Mouse (Mus musculus): Measurements from ENCODE around the gene Rab15. TPM values are rescaled to one million over a fixed set of nuclear protein-coding genes. Genes with fewer than 3 reads are reported as not detected.

Rab15 gene
- polyA plus RNA-seq, 1 experiment = 0.89 TPM

- no peaks in the 10 kb centered on the region for H3K36me3 ChIP-seq (ENCODE audit: control insufficient read depth, insufficient read depth, low read length)
- H3K27me3 ChIP-seq (ENCODE audit: control insufficient read depth, insufficient read depth, low read length) = peaks cover 7% of the 10 kb centered on the region
- H3K4me3 ChIP-seq (ENCODE audit: extremely low read depth, insufficient read depth, insufficient read length) = no peak overlapping the region
- WGBS = 85% methylated on average over 6 of the region's 6 CpGs
- H3K4me1 ChIP-seq (ENCODE audit: control insufficient read depth, insufficient read depth, insufficient read length) = no peaks in the 10 kb centered on the region; the same call in 1 of the 2 replicates
- TF ChIP-seq POLR2A (IDR thresholded peaks at IDR 0.05; ENCODE audit: low read depth, low read length) (no peak), CTCF (IDR thresholded peaks at IDR 0.05; ENCODE audit: extremely low read depth, insufficient read depth, insufficient read length, insufficient replicate concordance) (no peak)
- DNase-seq (ENCODE audit: low read depth in 1 of 2, low spot score in 2 of 2) = no peak
- H3K27ac ChIP-seq (ENCODE audit: insufficient read depth, low read length) = no peak overlapping the region
These were observed 2.9 kb downstream of the Rab15 start for GRCm38 (mm10) chr12:76819816-76820215.

GRCm38 (mm10) chr12:76818908-76819307 lies 3.8 kb downstream of the Rab15 start:
- 92% methylated on average over 9 of the region's 9 CpGs for WGBS
- Histone ChIP-seq H3K27ac (ENCODE audit: insufficient read depth, low read length) (no peak overlapping the region), H3K4me1 (ENCODE audit: control insufficient read depth, insufficient read depth, insufficient read length) (no peaks in the 10 kb centered on the region; the same call in 1 of the 2 replicates), H3K4me3 (ENCODE audit: extremely low read depth, insufficient read depth, insufficient read length) (no peak overlapping the region), H3K36me3 (ENCODE audit: control insufficient read depth, insufficient read depth, low read length) (no peaks in the 10 kb centered on the region), H3K27me3 (ENCODE audit: control insufficient read depth, insufficient read depth, low read length) (peaks cover 7% of the 10 kb centered on the region)
- TF ChIP-seq CTCF (IDR thresholded peaks at IDR 0.05; ENCODE audit: extremely low read depth, insufficient read depth, insufficient read length, insufficient replicate concordance) (no peak), POLR2A (IDR thresholded peaks at IDR 0.05; ENCODE audit: low read depth, low read length) (no peak)
- no peak for DNase-seq (ENCODE audit: low read depth in 1 of 2, low spot score in 2 of 2)

GRCm38 (mm10) chr12:76818120-76818519 lies 4.6 kb downstream of the Rab15 start:
- no peak for DNase-seq (ENCODE audit: low read depth in 1 of 2, low spot score in 2 of 2)
- Histone ChIP-seq H3K36me3 (ENCODE audit: control insufficient read depth, insufficient read depth, low read length) (no peaks in the 10 kb centered on the region), H3K27ac (ENCODE audit: insufficient read depth, low read length) (no peak overlapping the region), H3K4me3 (ENCODE audit: extremely low read depth, insufficient read depth, insufficient read length) (no peak overlapping the region), H3K4me1 (ENCODE audit: control insufficient read depth, insufficient read depth, insufficient read length) (no peaks in the 10 kb centered on the region; the same call in 1 of the 2 replicates), H3K27me3 (ENCODE audit: control insufficient read depth, insufficient read depth, low read length) (peaks cover 7% of the 10 kb centered on the region)
- TF ChIP-seq CTCF (IDR thresholded peaks at IDR 0.05; ENCODE audit: extremely low read depth, insufficient read depth, insufficient read length, insufficient replicate concordance) = no peak
- no peak for TF ChIP-seq POLR2A (IDR thresholded peaks at IDR 0.05; ENCODE audit: low read depth, low read length)
- WGBS = 89% methylated on average over 4 of the region's 4 CpGs

GRCm38 (mm10) chr12:76817176-76817575 lies 5.5 kb downstream of the Rab15 start:
- peaks cover 3% of the 10 kb centered on the region for H3K27me3 ChIP-seq (ENCODE audit: control insufficient read depth, insufficient read depth, low read length)
- no peak overlapping the region for H3K4me3 ChIP-seq (ENCODE audit: extremely low read depth, insufficient read depth, insufficient read length)
- WGBS = 71% methylated on average over 4 of the region's 4 CpGs
- no peak overlapping the region for H3K27ac ChIP-seq (ENCODE audit: insufficient read depth, low read length)
- H3K36me3 ChIP-seq (ENCODE audit: control insufficient read depth, insufficient read depth, low read length) = no peaks in the 10 kb centered on the region
- H3K4me1 ChIP-seq (ENCODE audit: control insufficient read depth, insufficient read depth, insufficient read length) = no peaks in the 10 kb centered on the region; the same call in 1 of the 2 replicates
- TF ChIP-seq CTCF (IDR thresholded peaks at IDR 0.05; ENCODE audit: extremely low read depth, insufficient read depth, insufficient read length, insufficient replicate concordance) (no peak), POLR2A (IDR thresholded peaks at IDR 0.05; ENCODE audit: low read depth, low read length) (no peak)
- no peak for DNase-seq (ENCODE audit: low read depth in 1 of 2, low spot score in 2 of 2)

GRCm38 (mm10) chr12:76816720-76817119 lies 6.0 kb downstream of the Rab15 start:
- TF ChIP-seq CTCF (IDR thresholded peaks at IDR 0.05; ENCODE audit: extremely low read depth, insufficient read depth, insufficient read length, insufficient replicate concordance) (no peak), POLR2A (IDR thresholded peaks at IDR 0.05; ENCODE audit: low read depth, low read length) (no peak)
- Histone ChIP-seq H3K4me1 (ENCODE audit: control insufficient read depth, insufficient read depth, insufficient read length) (no peaks in the 10 kb centered on the region), H3K36me3 (ENCODE audit: control insufficient read depth, insufficient read depth, low read length) (no peaks in the 10 kb centered on the region), H3K4me3 (ENCODE audit: extremely low read depth, insufficient read depth, insufficient read length) (no peak overlapping the region), H3K27me3 (ENCODE audit: control insufficient read depth, insufficient read depth, low read length) (no peaks in the 10 kb centered on the region; the same call in 1 of the 2 replicates), H3K27ac (ENCODE audit: insufficient read depth, low read length) (no peak overlapping the region)
- DNase-seq (ENCODE audit: low read depth in 1 of 2, low spot score in 2 of 2) = no peak
- 35% methylated on average over 4 of the region's 4 CpGs for WGBS

GRCm38 (mm10) chr12:76814120-76814519 lies 8.6 kb downstream of the Rab15 start:
- H3K27ac ChIP-seq (ENCODE audit: insufficient read depth, low read length) = no peak overlapping the region
- no peaks in the 10 kb centered on the region for H3K27me3 ChIP-seq (ENCODE audit: control insufficient read depth, insufficient read depth, low read length)
- H3K36me3 ChIP-seq (ENCODE audit: control insufficient read depth, insufficient read depth, low read length) = no peaks in the 10 kb centered on the region
- TF ChIP-seq CTCF (IDR thresholded peaks at IDR 0.05; ENCODE audit: extremely low read depth, insufficient read depth, insufficient read length, insufficient replicate concordance) (no peak), POLR2A (IDR thresholded peaks at IDR 0.05; ENCODE audit: low read depth, low read length) (no peak)
- DNase-seq (ENCODE audit: low read depth in 1 of 2, low spot score in 2 of 2) = no peak
- 79% methylated on average over 2 of the region's 2 CpGs for WGBS
- H3K4me3 ChIP-seq (ENCODE audit: extremely low read depth, insufficient read depth, insufficient read length) = no peak overlapping the region
- H3K4me1 ChIP-seq (ENCODE audit: control insufficient read depth, insufficient read depth, insufficient read length) = no peaks in the 10 kb centered on the region

- no peak for DNase-seq (ENCODE audit: low read depth in 1 of 2, low spot score in 2 of 2)
- Histone ChIP-seq H3K27me3 (ENCODE audit: control insufficient read depth, insufficient read depth, low read length) (no peaks in the 10 kb centered on the region), H3K4me3 (ENCODE audit: extremely low read depth, insufficient read depth, insufficient read length) (no peak overlapping the region), H3K4me1 (ENCODE audit: control insufficient read depth, insufficient read depth, insufficient read length) (no peaks in the 10 kb centered on the region), H3K36me3 (ENCODE audit: control insufficient read depth, insufficient read depth, low read length) (no peaks in the 10 kb centered on the region), H3K27ac (ENCODE audit: insufficient read depth, low read length) (no peak overlapping the region)
- no peak for TF ChIP-seq POLR2A (IDR thresholded peaks at IDR 0.05; ENCODE audit: low read depth, low read length)
- TF ChIP-seq CTCF (IDR thresholded peaks at IDR 0.05; ENCODE audit: extremely low read depth, insufficient read depth, insufficient read length, insufficient replicate concordance) = no peak
- WGBS = 38% methylated on average over 10 of the region's 10 CpGs
These were observed 9.2 kb downstream of the Rab15 start for GRCm38 (mm10) chr12:76813543-76813942.
